Mouse (Mus musculus): ENCODE results near the gene Wnt3a.

Wnt3a gene

DNA sequence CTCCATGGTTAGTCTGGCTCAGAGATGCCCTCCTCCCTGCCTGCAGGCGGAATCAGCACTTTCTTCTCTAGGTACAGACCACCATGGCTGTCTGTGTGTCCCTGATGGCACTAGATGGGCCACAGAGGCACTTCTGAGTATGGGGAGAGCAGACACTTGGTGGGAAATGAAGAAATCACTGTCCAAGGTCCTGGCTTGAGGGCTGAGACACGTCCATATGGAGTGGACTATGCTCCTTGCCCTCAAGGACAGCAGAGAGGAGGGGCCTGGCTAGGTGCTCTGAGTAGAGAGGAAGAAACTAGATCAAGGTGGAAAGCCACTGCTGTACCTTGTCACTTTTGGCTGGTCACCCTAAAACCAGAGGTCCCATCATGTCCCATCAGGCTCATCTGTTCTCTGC is 13.7 kb downstream of the Wnt3a start:
- in situ Hi-C loops (cut with MboI; ENCODE audit: unreplicated experiment in 2 of 2): loop anchor here in 1 of 2 experiments (5.0 to 25.0 kb wide), 2 partner anchors 35 to 865 kb away; partner anchors contain the start of gene 1810065E05Rik

DNA sequence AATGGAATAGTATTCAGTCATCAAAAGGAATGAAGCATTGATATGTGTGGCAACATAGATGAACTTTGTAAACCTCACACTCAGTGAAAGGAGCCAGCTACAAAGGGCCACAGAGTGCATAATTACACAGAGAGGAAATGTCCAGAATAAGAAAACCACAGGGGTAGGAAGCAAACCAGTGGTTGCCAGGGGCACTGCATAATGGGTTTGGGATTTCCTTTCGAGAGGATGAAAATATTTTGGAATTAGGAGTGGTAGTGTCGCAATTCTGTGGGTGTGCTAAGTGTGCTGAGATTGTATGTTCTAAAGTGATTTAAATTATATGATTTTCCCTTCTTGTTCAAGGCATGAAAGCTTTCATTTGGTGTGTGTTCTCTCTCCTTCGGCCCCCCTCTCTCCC is 16.4 kb downstream of the Wnt3a start:
- in situ Hi-C loops (cut with MboI; ENCODE audit: unreplicated experiment in 2 of 2): loop anchor here in 1 of 2 experiments (25.0 kb wide), 1 partner anchor 862 kb away; the partner anchor contains the start of gene 1810065E05Rik

- in situ Hi-C loops (cut with MboI; ENCODE audit: unreplicated experiment in 2 of 2): loop anchor here in 1 of 2 experiments (25.0 kb wide), 1 partner anchor 854 kb away; the partner anchor contains the start of gene 1810065E05Rik
Measured at GRCm38 (mm10) chr11:59266727-59267126, 23.8 kb downstream of the Wnt3a start.

- in situ Hi-C loops (cut with MboI; ENCODE audit: unreplicated experiment in 2 of 2): loop anchor here in 1 of 2 experiments (25.0 kb wide), 1 partner anchor 853 kb away; the partner anchor contains the start of gene 1810065E05Rik
Measured at GRCm38 (mm10) chr11:59265154-59265813, 25.3 kb downstream of the Wnt3a start.

DNA sequence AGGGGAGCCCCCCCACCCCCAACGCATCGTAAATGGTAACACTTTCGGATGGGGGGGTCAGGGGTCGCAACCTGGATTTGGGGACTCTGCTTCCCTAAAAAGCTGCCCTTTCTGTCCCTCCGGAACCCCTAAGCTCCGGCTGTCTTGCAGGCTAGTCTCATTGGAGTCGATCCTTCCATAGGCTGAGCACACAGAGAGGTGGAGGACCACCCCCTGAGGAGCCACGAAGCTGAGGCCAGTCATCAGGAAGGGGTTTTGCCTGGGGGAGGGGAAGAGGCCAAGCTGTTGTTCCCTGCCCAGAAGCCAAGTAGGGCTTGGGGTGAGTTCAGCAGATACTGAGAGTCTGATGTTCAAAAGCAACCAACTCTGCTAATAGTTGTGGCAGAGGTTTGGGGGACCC is 26.0 kb downstream of the Wnt3a start:
- in situ Hi-C loops (cut with MboI; ENCODE audit: unreplicated experiment in 2 of 2): loop anchor here in 1 of 2 experiments (25.0 kb wide), 1 partner anchor 852 kb away; the partner anchor contains the start of gene 1810065E05Rik

DNA sequence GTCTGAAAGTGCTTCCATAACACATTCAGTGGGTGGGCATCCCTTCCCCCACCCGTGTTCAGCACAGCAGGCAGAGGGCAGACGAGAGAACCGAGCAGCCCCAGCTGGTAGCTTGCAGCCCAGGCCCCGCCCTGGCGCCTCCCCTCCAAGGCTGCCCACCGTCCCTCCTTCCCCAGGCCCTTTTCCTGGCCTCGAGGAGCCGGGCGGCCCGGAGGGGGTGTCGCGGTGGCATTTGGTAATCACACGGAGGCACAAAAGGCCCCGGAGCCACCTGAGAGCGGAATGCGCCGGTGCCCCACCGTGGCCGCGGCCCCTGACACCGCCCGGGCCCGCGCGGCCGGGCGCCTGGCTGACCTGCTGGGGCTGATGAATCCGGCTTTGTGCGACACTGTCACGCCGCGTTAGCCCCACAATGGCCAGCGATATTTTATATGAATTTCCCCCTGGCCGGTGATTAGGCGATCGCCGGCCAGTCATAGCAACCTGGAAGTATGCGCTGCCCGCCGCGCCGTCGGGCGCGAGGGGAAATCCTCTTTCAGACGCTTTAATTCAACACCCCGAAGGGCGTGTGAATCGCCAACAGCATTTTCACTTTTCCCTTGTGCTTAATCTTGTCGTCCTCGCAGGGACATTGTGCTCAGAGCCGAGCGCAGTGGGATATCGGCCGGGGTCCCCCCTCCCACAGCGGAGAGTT is 26.5 kb downstream of the Wnt3a start:
- in situ Hi-C loops (cut with MboI; ENCODE audit: unreplicated experiment in 2 of 2): loop anchor here in 1 of 2 experiments (25.0 kb wide), 1 partner anchor 852 kb away; the partner anchor contains the start of gene 1810065E05Rik

- in situ Hi-C loops (cut with MboI; ENCODE audit: unreplicated experiment in 2 of 2): loop anchor here in 1 of 2 experiments (25.0 kb wide), 1 partner anchor 850 kb away; the partner anchor contains the start of gene 1810065E05Rik
Measured at GRCm38 (mm10) chr11:59262308-59262707, 28.2 kb downstream of the Wnt3a start.

DNA sequence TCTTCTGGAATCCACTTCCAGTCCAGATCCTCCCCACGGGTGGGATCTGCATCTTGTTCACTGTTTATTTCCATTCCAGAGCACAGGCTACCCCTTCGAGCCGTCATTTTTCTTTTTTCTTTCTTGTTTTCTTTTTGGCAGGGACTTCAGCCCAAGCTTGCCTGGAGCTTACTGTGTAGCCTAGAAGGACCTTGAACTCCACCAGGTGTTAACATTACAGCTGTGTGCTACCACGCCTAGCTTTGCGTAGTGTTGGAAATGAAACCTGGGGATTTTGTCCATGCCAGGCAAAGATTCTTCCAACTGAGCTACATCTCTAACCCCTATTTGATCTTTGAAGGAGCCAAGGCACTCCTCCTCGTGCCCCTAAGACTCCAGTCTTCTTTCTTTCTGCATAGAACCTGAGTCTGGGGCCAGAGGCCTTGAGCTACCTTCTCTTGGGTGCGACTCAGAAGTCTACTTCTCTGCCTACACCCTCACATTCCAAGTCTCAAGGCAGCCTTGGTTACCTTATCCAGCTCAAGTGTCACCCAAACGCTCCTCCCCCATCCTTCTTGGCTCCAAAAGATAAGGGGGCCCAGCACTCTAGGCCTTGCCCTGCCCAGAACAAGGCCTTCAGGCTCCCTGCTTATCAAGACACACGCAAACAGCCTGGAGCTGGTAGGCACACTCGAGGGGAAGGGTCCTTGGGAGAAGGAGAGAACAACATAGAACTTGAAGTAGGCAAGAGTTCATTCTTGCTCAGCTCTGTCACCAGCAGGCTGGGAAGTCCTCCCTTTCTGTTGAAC is 29.7 kb downstream of the Wnt3a start:
- in situ Hi-C loops (cut with MboI; ENCODE audit: unreplicated experiment in 2 of 2): loop anchor here in 1 of 2 experiments (25.0 kb wide), 1 partner anchor 849 kb away; the partner anchor contains the start of gene 1810065E05Rik

DNA sequence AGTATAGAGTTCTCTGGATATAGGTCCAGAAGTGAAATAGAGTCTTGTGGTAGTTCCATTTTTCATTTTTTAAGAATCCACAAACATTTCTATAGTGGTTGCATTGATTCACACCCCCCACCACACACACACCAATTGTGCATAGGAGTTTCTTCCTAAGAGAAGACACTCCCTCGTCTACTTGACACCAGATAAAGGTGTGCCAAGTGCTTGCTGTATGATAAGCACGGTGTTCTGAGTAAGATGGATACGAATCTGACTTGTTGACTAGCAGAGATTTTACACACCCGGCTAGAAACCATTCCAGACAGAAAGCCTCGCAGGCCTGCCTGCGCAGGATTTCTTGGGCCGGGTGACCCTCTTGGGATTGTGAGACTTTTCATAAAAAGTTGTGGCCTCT is 30.9 kb downstream of the Wnt3a start:
- in situ Hi-C loops (cut with MboI; ENCODE audit: unreplicated experiment in 2 of 2): loop anchor here in 1 of 2 experiments (25.0 kb wide), 1 partner anchor 847 kb away; the partner anchor contains the start of gene 1810065E05Rik

GRCm38 (mm10) chr11:59248101-59248500 is 42.5 kb downstream of the Wnt3a start:
- in situ Hi-C loops (cut with MboI; ENCODE audit: unreplicated experiment in 2 of 2): no loop called here

- in situ Hi-C loops (cut with MboI; ENCODE audit: unreplicated experiment in 2 of 2): loop anchor here in 1 of 2 experiments (5.0 kb wide), 1 partner anchor 33 kb away; no protein-coding TSS in a partner anchor
Measured at GRCm38 (mm10) chr11:59243856-59244255, 46.7 kb downstream of the Wnt3a start.

GRCm38 (mm10) chr11:59241841-59242240 is 48.7 kb downstream of the Wnt3a start:
- in situ Hi-C loops (cut with MboI; ENCODE audit: unreplicated experiment in 2 of 2): loop anchor here in 1 of 2 experiments (5.0 kb wide), 1 partner anchor 35 kb away; no protein-coding TSS in a partner anchor

DNA sequence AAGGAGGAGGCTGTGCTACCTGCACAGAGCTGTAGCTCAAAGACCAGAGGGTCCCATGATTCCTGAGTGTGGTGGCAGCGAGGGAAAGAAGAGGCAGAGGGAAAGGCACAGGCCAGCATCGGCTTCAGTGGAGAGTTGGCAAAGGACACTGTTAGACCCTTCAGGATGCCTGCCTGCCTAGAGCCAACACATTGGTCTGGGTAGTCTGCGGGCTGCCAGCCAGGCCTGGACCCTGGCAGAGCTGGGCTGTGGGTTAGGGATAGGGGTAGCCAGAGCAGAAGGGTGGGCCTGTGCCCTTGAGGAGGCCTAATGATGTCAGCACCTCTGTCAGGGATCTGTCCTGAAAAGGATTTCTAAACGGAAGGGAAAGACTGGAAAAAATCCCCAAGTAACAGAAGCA is 50.8 kb downstream of the Wnt3a start:
- in situ Hi-C loops (cut with MboI; ENCODE audit: unreplicated experiment in 2 of 2): loop anchor here in 1 of 2 experiments (5.0 kb wide), 1 partner anchor 38 kb away; no protein-coding TSS in a partner anchor

DNA sequence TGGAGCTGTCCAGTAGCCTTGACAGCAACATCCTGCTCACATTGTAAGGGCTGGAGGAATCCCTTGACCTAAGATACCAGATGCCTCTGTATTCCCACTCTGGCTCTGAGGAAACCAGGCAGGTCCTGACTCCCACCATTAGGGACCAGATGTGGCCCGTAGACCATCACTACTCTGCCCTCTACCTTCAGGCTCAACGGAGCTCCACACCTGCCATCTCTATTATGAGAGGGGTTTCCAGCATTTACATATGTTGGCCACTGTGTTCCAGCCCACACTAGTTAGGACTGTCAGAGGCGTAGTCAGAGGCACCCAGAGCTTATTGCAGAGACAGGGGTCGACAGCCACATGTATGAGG is 51.1 kb downstream of the Wnt3a start:
- in situ Hi-C loops (cut with MboI; ENCODE audit: unreplicated experiment in 2 of 2): no loop called here

DNA sequence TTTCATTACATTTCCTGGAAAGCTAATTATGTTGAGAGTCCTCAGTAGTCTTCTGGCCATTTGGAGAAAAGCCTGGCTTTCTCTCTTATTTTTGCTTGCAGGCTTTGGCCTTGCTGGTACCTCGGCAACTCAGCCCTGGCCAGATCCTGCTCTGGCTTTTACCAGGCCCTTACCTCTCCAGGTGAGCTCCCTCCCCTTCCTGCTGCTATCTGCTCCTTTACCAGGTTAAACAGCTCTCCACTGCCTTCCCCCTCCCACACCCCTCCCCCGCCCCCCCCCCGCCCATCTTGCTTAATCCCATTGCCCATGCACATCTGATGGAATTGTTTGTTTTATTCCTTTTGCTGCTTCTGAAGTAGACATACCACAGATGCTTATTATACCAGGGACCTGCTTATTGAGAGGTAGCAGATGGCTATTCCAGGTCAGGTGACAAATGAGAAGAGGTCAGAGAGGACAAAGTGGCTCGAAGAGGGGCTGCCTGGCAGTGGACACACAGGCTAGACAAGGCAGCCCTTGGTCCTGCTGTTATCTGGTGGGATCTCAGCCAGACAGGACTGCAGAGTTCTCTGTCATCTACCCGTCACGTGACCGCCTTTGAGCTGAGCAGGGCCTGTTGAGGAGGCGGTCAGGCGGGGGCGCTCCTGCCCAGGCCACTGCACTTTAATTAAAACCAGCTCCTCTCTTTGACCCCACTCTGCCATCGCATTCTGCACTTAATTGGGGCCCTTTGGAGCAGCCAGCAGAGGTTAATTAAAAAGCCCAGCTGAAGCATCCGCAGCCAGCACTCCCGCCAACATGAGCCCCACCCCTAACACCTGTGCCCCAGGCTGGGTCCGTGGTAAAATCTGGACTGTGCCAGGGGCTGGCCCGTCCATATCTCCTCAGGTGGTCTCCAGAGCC is 51.8 kb downstream of the Wnt3a start:
- in situ Hi-C loops (cut with MboI; ENCODE audit: unreplicated experiment in 2 of 2): no loop called here

DNA sequence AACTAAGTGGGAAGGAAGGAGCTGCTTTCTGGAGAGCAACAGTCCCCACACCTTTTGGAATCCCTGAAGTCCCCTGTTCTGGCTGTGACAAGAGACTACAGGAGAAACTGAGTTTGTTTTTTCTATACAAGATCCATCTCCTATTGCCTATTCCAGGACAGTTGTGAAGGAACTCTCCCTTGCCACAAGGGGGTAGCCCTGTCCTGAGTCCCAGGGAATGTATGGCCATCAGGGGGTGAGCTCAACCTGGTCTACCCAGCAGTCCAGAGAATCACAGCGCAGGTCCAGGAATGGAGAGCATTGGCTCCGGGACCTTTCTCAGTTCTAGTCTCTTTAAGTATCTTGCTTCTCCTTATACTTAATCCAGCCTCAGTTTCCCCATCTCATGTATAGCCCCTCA is 57.8 kb downstream of the Wnt3a start:
- in situ Hi-C loops (cut with MboI; ENCODE audit: unreplicated experiment in 2 of 2): loop anchor here in 1 of 2 experiments (5.0 kb wide), 1 partner anchor 65 kb away; no protein-coding TSS in a partner anchor

GRCm38 (mm10) chr11:59230144-59230760 is 60.3 kb downstream of the Wnt3a start:
- in situ Hi-C loops (cut with MboI; ENCODE audit: unreplicated experiment in 2 of 2): loop anchor here in 1 of 2 experiments (5.0 kb wide), 1 partner anchor 67 kb away; no protein-coding TSS in a partner anchor

DNA sequence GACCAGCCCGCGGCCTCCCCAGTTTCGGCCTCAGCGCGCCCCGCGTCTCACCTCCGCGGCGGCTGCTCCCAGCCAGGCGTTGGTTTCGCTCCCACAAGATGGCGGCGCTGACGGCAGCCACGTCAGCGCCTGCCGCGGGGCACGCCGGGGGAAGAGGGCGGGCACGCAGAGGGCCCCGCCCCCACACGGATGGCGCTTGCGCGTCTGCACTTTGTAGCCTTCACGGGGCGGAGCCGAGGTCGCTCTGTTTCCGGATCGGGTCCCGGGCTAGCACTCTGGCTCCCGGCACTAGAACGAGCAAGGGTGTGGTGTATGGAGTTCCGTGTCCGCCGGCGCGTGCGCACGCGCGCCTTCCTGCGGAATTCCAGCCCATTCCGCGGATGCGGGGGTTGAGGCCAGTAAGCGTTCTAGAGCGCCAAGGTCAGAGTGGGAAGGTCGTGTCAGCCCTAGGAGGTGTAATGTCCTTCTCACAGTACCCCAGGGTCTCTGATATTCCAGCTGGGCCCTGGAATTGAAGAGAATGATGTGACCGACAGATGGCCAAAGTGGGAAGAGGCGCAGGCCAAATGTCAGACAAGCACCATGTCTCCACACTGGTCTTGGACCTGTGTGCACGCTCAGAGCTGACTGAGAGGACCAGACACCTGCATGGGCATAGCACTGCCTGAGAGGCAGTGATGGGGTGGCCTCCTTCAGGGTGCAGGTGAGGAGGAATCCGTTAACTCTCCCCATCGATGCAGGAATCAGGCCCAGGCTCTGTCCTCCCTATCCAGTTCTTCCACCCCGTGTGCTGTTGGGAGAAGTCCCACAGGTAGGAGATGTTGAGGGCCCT is 62.2 kb downstream of the Wnt3a start, which contains the start of gene Arf1:
TSS of gene Arf1 (minus strand) at position 149 of the 832 bp plus-strand sequence.
- in situ Hi-C loops (cut with MboI; ENCODE audit: unreplicated experiment in 2 of 2): no loop called here

Data from v-Abl transformed pro-B cells (cell line).